In the genomic region with DNA sequence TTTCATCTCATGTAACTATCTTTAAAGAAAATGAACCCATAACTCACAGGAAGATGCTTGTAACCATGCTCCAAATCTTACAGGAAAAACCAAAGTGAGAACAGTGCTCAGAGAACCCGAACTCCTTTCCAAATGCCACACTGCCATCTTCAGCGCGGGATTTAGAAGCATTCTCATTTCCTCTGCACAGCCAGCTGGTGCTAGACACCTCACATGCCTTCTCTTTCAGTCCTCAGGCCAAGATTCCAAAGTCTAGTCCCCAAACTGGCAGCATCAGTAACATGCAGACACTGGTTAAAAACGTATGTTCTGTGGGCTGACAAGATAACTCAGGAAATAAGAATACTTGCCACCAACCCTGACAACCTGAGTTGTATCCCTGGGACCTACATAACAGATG, we compare ENCODE assay signal across 26 mouse cellular contexts. TPM values are rescaled to one million over a fixed set of nuclear protein-coding genes. Genes with fewer than 3 reads are reported as not detected.
DNase-seq lines count a peak whose midpoint lies in the region; ATAC-seq and TF ChIP-seq lines count a peak whose summit lies in the region.
"Had no signal": no experiment of that assay in that cellular context is flagged by ENCODE, and none has a peak within 500 bp of the region (broad histone marks: within the 10 kb centered on the region; RNA-seq: fewer than 3 reads in every experiment).

No protein-coding gene starts in this region.

- TF ChIP-seq POLR2A in lung, adult 2 months (IDR thresholded peaks at IDR 0.05; ENCODE audit: borderline replicate concordance, extremely low read depth, low read depth, low read length), result no peak

- no peak for ATAC-seq in forebrain, postnatal 0 days
- no peak for ATAC-seq in forebrain, embryonic 14.5 days
- ATAC-seq: CD4-positive, CD25-positive, alpha-beta regulatory T cell, adult 4 months; forebrain, embryonic 13.5 days; hindbrain, postnatal 0 days; intestine, embryonic 16.5 days; midbrain, embryonic 15.5 days had no signal

- 58% methylated on average over 4 of the region's 4 CpGs for WGBS in forebrain, postnatal 0 days
- WGBS in forebrain, embryonic 14.5 days, result 93% methylated on average over 4 of the region's 4 CpGs
- 46% methylated on average over 4 of the region's 4 CpGs for WGBS in lung, adult 2 months

- no peak overlapping the region for H3K4me2 ChIP-seq in forebrain, postnatal 0 days (ENCODE audit: low read depth)
- no peak overlapping the region for H3K4me2 ChIP-seq in forebrain, embryonic 14.5 days (ENCODE audit: low read length)
- H3K4me2 ChIP-seq: forebrain, embryonic 13.5 days; heart, embryonic 12.5 days; limb, embryonic 13.5 days; liver, embryonic 13.5 days; lung, embryonic 15.5 days; midbrain, embryonic 15.5 days; neural tube, embryonic 13.5 days had no signal

- no peaks in the 10 kb centered on the region for H3K9me3 ChIP-seq in forebrain, postnatal 0 days (ENCODE audit: low read length)
- no peaks in the 10 kb centered on the region for H3K9me3 ChIP-seq in forebrain, embryonic 14.5 days (replicated peaks; ENCODE audit: control insufficient read depth, low read length)
- H3K9me3 ChIP-seq: forebrain, embryonic 13.5 days; heart, embryonic 12.5 days; limb, embryonic 13.5 days; liver, embryonic 13.5 days; lung, embryonic 15.5 days; midbrain, embryonic 15.5 days; neural tube, embryonic 13.5 days had no signal

- DNase-seq in forebrain, postnatal 0 days, result peak; percentile 21
- no peak for DNase-seq in forebrain, embryonic 14.5 days (ENCODE audit: low spot score)
- DNase-seq in layer of hippocampus, adult 2 months (ENCODE audit: low spot score in 2 of 2), result no peak
- DNase-seq in layer of hippocampus, postnatal 36 days, result no peak
- no peak for DNase-seq in lung, adult 2 months
- DNase-seq in lung, postnatal 10 days, result no peak
- DNase-seq in telencephalon, adult 2 months (ENCODE audit: low read depth, low spot score), result peak; percentile 66
- DNase-seq: adrenal gland, postnatal 25 days; cerebellum, adult 11-12 months; gastrocnemius, postnatal 14 days; heart, adult 11 months; heart, postnatal 10 days; kidney, postnatal 10 days; liver, embryonic 13.5 days; thymus, postnatal 14 days had no signal

- no peaks in the 10 kb centered on the region for H3K27me3 ChIP-seq in forebrain, postnatal 0 days (ENCODE audit: insufficient read depth, low read length)
- H3K27me3 ChIP-seq in forebrain, embryonic 14.5 days (replicated peaks; ENCODE audit: control insufficient read depth, insufficient read depth, low read length), result no peaks in the 10 kb centered on the region
- H3K27me3 ChIP-seq: forebrain, embryonic 13.5 days; heart, embryonic 12.5 days; limb, embryonic 13.5 days; lung, embryonic 15.5 days; midbrain, embryonic 15.5 days; neural tube, embryonic 13.5 days had no signal

- H3K4me3 ChIP-seq in forebrain, postnatal 0 days (ENCODE audit: low read depth, low read length), result no peak overlapping the region
- no peak overlapping the region for H3K4me3 ChIP-seq in forebrain, embryonic 14.5 days (ENCODE audit: low read depth, low read length)
- no peak overlapping the region for H3K4me3 ChIP-seq in layer of hippocampus, adult 2 months
- no peak overlapping the region for H3K4me3 ChIP-seq in lung, adult 2 months (replicated peaks; ENCODE audit: extremely low read depth, low read depth, low read length)
- H3K4me3 ChIP-seq: forebrain, embryonic 13.5 days; heart, embryonic 12.5 days; limb, embryonic 13.5 days; liver, embryonic 13.5 days; lung, embryonic 15.5 days; midbrain, embryonic 15.5 days; myocyte; neural tube, embryonic 13.5 days had no signal

- H3K27ac ChIP-seq in forebrain, postnatal 0 days (ENCODE audit: low read depth, low read length), result no peak overlapping the region
- no peak overlapping the region for H3K27ac ChIP-seq in forebrain, embryonic 14.5 days (ENCODE audit: low read depth, low read length)
- H3K27ac ChIP-seq in layer of hippocampus, adult 2 months, result peak overlapping the region; percentile 24; the same call in 1 of the 2 replicates
- H3K27ac ChIP-seq: forebrain, embryonic 13.5 days; hindbrain, postnatal 0 days; limb, embryonic 13.5 days; liver, embryonic 13.5 days; lung, embryonic 15.5 days; macrophage; midbrain, embryonic 15.5 days; neural tube, embryonic 13.5 days had no signal

- 0 out of 2 replicates have a peak, but pooled peaks have one; percentile 12 for TF ChIP-seq CTCF in forebrain, postnatal 0 days (IDR thresholded peaks at IDR 0.05; ENCODE audit: low read depth)
- TF ChIP-seq CTCF in layer of hippocampus, adult 2 months (conservative IDR thresholded peaks at IDR 0.05), result peak; percentile 36
- 0 out of 2 replicates have a peak, but pooled peaks have one; percentile 1 for TF ChIP-seq CTCF in lung, adult 2 months (IDR thresholded peaks at IDR 0.05; ENCODE audit: insufficient read depth, low read length)

- peaks cover 18% of the 10 kb centered on the region; the same call in 1 of the 2 replicates for H3K4me1 ChIP-seq in forebrain, postnatal 0 days (ENCODE audit: insufficient read depth)
- H3K4me1 ChIP-seq in forebrain, embryonic 14.5 days (ENCODE audit: control insufficient read depth, insufficient read depth, low read length), result peaks cover 13% of the 10 kb centered on the region
- H3K4me1 ChIP-seq in lung, adult 2 months (ENCODE audit: control insufficient read depth, insufficient read depth, low read length), result peaks cover 21% of the 10 kb centered on the region

- H3K36me3 ChIP-seq in forebrain, postnatal 0 days (ENCODE audit: insufficient read depth), result no peaks in the 10 kb centered on the region
- H3K36me3 ChIP-seq in forebrain, embryonic 14.5 days (ENCODE audit: control insufficient read depth, insufficient read depth, low read length), result no peaks in the 10 kb centered on the region
- H3K36me3 ChIP-seq: liver, embryonic 13.5 days; lung, embryonic 15.5 days; midbrain, embryonic 15.5 days; neural tube, embryonic 13.5 days had no signal

- H3K9ac ChIP-seq in forebrain, postnatal 0 days, result no peak overlapping the region
- H3K9ac ChIP-seq in forebrain, embryonic 14.5 days (ENCODE audit: low read length), result no peak overlapping the region
- H3K9ac ChIP-seq: forebrain, embryonic 13.5 days; heart, embryonic 12.5 days; limb, embryonic 13.5 days; liver, embryonic 13.5 days; lung, embryonic 15.5 days; midbrain, embryonic 15.5 days; neural tube, embryonic 13.5 days had no signal

RNA-seq across cellular contexts. Expression of a gene that starts 6.2 kb away (rescaled TPM):
- 68.9 and 80.6 TPM in 2 replicates for total RNA-seq in forebrain, postnatal 0 days (2014; rRNA removed)
- 60.7 and 77.3 TPM in 2 replicates for polyA plus RNA-seq in forebrain, postnatal 0 days (2015; fragmentation: Nextera tagmentation; extraction: Ambion mirVana)
- 54.3 and 72.2 TPM in 2 replicates for polyA plus RNA-seq in forebrain, embryonic 14.5 days (2014; fragmentation: Nextera tagmentation; extraction: Ambion mirVana)
- total RNA-seq in layer of hippocampus, adult 2 months (2021), result 100 to 1,000 TPM; 162 to 170 TPM
- total RNA-seq in layer of hippocampus, postnatal 36 days (2021), result 100 to 1,000 TPM; 178 to 185 TPM
- 74.0 and 84.5 TPM in 2 replicates for polyA plus RNA-seq in lung, adult 2 months (2012; rRNA removed)

Comparison
In these comparisons a context has a peak if more than half of its experiments do, and no peak if none do; other contexts are left out.
1. DNase-seq: peak in forebrain, postnatal 0 days (single experiment) and telencephalon, adult 2 months (single experiment); none in forebrain, embryonic 14.5 days (single experiment), layer of hippocampus, adult 2 months (0 of 2), layer of hippocampus, postnatal 36 days (0 of 2), lung, adult 2 months (single experiment) and lung, postnatal 10 days (single experiment).
2. Peak in every context shown above with its lines, with median percentiles within 50 percentile points of each other: CTCF ChIP-seq.